Mouse (Mus musculus): Measurements from ENCODE around the gene Gm13272.
"Not testable (repeated sequence)": the region's sequence is repeated elsewhere in the genome, so short reads cannot be mapped to it uniquely, and the experiment has no call there.

Gm13272 gene

DNA sequence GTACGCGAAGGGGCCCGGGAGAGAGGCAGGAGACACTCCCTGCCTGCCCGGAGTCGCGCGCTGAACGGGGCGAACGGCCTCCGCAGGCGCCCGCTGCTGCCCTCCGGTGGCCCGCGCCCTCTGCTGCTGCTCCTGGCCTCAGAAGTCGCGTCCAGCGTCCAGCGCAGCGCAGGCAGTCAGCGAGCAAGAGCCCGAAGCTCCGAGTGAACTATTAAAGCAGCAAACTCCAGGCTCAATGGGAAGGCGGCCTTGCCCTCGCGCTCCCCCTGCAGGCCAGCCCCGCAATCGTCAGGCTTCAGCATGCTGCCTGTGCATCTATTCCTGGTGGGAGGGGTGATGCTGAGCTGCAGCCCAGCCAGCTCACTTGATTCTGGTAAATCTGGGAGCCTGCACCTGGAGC lies at the start of gene Gm13272:
Gene Gm13272, plus strand, starts transcription at position 301 of the 400 bp plus-strand sequence.
- DNase-seq (ENCODE audit: low spot score in 2 of 2), result not testable (repeated sequence)

DNA sequence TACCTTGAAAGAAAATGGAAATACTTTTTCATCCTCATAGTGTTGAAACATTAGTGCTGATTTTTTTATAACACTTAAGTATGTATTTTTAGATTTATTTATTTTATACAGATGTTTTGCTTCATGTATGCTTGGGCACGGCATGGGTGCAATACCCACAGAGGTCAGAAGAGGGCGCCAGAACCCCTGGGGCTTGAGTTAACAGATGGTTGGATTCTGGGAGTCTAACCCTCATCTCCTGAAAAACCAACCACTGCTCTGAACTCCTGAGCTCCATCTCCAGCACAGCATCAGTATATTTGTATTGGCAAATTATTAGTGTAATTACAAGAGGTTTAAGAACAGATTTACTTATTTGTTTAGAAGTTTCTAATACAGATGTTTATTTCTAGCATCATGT lies 41.2 kb upstream of the Gm13272 start:
- DNase-seq (ENCODE audit: low spot score in 2 of 2), result peak in 1 of 2 experiments; percentile 73

DNA sequence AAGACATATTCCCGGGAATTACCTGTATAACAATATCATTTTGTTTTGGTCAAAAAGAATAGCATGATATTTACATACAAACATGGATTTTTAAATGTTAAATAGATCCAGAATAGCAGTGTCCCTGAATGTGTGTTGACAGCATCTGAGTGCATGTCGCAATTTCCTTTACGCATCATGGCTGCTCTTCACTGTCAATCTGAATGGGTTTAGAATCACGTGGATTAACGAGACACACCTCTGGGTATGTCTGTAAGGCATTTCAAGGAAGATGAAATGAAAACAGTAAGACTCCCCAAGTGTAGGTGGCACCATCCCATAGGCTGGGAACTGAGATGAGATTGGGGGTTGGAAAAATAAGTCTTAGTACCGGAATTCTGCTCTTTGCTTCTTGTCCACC lies 40.6 kb upstream of the Gm13272 start:
- no peak for DNase-seq (ENCODE audit: low spot score in 2 of 2)

DNA sequence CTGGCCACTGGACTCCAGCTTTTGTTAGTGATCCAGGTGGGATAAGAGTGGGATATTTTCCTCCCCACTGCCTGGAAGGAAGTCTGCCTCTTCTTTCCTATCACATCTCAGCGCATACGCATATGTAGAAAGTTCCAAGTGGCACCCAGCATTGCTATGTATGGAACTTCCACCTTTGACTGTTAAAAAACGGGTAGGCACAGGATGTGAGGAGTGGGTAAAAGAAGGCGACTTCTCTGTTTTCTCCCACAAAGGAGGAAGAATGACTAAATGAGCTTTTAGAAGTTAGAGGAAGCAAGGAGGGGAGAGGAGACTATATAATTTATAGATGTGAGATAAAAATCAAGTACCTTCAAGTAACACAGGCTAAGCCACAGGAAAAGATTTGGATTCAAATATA lies 38.2 kb upstream of the Gm13272 start:
- DNase-seq (ENCODE audit: low spot score in 2 of 2), result no peak

DNA sequence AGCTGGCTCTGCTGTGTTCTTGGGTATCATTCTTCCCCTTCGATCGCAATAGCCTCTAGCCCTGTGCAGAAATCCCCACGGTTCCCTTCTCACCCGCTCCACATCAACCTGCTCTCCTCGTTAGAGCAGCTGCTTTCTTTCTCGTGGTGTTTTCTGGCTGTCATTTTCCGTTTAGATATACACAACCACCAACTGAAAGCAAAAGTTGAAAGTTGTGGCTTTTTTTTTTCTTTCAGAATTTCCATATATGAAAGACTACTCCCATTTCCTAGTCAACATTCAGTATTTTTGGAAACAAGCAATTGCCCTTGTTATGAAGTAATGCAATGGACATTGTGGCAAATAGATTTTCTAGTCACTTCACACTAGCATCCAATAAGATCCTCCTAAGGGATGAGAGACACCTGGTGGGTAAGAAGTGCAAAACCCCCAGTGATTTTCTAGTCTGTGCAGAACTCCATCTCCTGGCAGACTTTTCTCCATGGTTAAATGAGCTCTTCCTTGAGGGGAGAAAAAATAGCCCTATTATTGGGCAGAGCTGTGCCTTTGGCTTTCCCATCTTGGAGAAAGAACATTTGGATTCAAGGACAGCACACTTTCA lies 36.8 kb upstream of the Gm13272 start:
- DNase-seq (ENCODE audit: low spot score in 2 of 2), result no peak

DNA sequence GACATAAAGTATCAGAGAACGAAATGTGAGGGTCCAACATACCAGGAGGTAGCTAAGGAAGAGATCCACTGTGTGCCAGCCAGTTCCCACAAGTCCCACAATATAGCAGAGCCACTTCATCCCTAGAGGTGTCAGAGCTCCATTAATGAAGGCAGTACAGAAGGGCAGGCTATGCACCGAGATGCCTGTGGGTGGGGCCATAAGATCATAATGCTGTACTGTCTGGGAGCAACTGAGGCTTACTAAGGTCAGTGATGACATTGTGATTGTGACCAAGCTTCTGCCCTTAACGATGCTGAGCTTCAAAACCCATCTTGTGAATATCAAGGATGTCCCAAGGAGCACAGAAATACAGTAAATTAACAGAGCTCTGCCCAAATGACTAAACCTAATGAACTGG lies 35.4 kb upstream of the Gm13272 start:
- DNase-seq (ENCODE audit: low spot score in 2 of 2), result no peak

DNA sequence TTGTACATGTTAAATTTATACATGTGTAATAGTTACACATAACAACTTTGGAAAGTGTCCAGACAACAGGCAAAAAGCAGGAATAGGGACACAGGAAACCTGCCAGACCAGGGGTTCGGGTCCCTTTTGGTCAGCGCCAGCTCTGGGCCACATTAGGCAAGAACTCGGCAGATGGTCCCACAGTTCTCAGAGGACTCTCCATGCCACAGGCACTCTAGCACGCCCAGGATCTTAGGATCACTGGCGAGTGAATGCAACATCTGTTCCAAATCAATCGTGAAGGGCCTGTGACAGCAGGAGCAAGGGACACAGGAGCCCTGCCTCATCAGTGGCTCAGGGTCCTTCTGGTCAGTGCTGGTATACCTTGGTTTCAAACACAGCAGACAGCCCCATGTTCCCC lies 29.7 kb upstream of the Gm13272 start:
- DNase-seq (ENCODE audit: low spot score in 2 of 2), result no peak

DNA sequence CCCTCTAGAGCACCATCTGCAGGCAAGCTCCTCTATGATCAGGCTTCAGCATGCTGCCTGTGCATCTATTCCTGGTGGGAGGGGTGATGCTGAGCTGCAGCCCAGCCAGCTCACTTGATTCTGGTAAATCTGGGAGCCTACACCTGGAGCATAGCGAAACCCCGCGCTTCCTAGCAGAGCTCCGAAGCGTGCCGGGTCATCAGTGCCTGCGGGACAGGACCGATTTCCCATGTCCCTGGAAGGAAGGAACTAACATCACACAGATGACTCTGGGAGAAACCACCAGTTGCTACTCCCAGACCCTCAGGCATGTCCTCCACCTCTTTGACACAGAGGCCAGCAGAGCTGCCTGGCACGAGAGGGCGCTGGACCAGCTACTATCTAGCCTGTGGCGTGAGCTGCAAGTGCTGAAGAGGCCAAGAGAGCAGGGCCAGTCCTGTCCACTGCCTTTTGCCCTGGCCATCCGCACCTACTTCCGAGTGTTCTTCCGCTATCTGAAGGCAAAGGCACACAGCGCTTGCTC lies 24.8 kb upstream of the Gm13272 start, which contains the start of gene Gm13271:
Gene Gm13271, plus strand, starts transcription at position 51 of the 523 bp plus-strand sequence.
- peak; percentile 79 to 90 for DNase-seq (ENCODE audit: low spot score in 2 of 2)

DNA sequence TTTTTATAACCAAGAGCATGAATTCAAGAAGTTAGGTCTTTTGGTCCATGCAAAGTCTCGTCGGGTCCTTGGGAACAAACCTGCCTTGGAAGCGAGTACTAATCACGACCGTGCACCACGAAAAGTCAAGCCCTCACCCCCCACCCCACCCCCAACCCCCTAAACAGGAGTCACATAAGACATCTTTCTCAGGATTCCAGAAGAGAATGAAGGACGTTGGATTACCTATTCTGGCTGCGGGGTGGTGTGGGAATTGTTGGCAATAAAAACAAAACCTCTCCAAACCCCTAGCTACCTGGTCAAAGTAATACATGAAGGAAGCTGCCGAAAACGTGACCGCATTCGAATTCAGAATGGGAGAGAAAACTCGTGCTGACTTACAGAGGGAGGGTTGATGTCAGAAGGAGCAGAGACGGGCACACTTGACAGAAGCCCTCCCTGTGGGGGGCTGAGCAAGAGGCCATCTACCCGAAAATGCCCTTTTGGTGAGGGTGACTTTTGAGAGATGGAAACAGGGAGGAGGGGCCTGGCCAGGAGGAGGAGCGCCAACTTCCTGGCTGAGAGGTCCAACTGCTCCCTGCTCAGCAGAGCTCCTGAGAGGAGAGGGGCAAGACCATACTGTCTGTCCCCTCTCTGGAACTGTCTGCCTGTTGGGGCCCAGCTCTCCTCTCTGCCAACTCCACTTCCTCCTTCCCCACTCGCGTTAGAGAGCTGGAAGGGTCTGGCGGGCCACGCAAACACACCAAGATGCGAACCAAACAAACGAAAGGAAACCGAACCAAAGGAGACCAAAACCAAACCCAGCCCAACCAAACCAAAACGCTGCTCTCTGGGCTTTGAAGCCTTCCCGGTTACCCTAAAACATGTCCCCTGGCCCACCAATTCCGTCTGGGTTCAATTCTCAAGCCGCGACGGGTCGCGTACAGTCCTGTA lies 22.8 kb upstream of the Gm13272 start:
- not testable (repeated sequence) for DNase-seq (ENCODE audit: low spot score in 2 of 2)

DNA sequence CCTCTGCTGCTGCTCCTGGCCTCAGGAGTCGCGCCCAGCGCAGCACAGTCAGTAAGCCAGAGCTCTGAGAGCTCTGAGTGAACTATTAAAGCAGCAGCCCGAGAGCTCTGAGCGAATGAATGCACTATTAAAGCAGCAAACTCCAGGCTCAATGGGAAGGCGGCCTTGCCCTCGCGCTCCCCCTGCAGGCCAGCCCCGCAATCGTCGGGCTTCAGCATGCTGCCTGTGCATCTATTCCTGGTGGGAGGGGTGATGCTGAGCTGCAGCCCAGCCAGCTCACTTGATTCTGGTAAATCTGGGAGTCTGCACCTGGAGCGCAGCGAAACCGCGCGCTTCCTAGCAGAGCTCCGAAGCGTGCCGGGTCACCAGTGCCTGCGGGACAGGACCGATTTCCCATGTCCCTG lies 22.0 kb upstream of the Gm13272 start:
- peak; percentile 91 to 92 for DNase-seq (ENCODE audit: low spot score in 2 of 2)

DNA sequence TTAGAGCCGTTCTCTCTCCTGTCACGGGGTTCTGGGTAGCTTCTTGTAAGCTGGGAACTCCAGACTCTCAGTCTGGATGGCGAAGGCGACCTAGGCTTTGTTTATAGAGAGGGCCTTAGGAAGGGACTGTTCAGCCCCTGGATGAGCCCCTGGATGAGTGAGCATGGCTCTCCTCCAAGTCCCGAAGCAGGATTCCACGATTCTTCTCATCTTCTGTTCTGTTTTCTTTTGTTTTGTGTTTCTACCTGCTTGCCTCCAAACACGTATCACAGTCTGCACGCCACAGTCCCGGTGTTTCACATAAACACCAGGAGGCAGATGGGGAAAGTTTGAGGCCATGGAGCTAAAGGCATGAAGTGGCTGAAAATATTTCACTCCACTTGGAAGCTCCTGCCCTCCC lies 20.9 kb upstream of the Gm13272 start:
- not testable (repeated sequence) for DNase-seq (ENCODE audit: low spot score in 2 of 2)

DNA sequence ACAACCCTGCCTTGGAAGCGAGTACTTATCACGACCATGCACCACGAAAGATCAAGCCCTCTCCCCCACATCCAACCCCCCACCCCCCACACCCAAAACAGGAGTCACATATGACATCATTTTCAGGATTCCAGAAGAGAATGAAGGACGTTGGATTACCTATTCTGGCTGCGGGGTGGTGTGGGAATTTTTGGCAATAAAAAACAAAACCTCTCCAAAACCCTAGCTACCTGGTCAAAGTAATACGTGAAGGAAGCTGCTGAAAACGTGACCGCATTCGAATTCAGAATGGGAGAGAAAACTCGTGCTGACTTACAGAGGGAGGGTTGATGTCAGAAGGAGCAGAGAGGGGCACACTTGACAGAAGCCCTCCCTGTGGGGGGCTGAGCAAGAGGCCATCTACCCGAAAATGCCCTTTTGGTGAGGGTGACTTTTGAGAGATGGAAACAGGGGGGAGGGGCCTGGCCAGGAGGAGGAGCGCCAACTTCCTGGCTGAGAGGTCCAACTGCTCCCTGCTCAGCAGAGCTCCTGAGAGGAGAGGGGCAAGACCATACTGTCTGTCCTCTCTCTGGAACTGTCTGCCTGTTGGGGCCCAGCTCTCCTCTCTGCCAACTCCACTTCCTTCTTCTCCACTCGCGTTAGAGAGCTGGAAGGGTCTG lies 19.9 kb upstream of the Gm13272 start, which contains the start of gene Gm13283:
Gene Gm13283, plus strand, starts transcription at position 510 of the 659 bp plus-strand sequence.
- DNase-seq (ENCODE audit: low spot score in 2 of 2), result peak; percentile 46 to 75

DNA sequence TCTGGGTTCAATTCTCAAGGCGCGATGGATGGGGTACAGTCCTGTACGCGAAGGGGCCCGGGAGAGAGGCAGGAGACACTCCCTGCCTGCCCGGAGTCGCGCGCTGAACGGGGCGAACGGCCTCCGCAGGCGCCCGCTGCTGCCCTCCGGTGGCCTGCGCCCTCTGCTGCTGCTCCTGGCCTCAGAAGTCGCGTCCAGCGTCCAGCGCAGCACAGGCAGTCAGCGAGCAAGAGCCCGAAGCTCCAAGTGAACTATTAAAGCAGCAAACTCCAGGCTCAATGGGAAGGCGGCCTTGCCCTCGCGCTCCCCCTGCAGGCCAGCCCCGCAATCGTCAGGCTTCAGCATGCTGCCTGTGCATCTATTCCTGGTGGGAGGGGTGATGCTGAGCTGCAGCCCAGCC lies 19.2 kb upstream of the Gm13272 start:
- peak; percentile 71 to 78 for DNase-seq (ENCODE audit: low spot score in 2 of 2)

DNA sequence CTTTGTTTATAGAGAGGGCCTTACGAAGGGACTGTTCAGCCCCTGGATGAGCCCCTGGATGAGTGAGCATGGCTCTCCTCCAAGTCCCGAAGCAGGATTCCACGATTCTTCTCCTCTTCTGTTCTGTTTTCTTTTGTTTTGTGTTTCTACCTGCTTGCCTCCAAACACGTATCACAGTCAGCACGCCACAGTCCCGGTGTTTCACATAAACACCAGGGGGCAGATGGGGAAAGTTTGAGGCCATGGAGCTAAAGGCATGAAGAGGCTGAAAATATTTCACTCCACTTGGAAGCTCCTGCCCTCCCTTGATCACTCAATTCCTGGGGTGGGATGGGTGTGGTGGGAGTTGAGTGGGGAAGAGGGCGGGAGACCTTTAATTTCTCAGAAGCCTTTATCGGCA lies 17.9 kb upstream of the Gm13272 start:
- peak; percentile 77 to 94 for DNase-seq (ENCODE audit: low spot score in 2 of 2)

DNA sequence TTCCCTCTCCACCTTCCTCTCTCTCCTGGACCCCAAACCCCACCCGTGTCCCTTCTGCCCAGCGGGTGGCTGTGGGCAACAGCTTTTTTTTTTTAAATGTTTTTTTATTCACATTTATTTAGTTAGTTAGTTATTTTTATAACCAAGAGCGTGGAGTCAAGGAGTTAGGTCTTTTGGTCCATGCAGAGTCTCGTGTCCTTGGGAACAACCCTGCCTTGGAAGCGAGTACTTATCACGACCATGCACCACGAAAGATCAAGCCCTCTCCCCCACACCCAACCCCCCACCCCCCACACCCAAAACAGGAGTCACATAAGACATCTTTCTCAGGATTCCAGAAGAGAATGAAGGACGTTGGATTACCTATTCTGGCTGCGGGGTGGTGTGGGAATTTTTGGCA lies 17.3 kb upstream of the Gm13272 start:
- DNase-seq (ENCODE audit: low spot score in 2 of 2), result peak in 1 of 2 experiments; percentile 32

DNA sequence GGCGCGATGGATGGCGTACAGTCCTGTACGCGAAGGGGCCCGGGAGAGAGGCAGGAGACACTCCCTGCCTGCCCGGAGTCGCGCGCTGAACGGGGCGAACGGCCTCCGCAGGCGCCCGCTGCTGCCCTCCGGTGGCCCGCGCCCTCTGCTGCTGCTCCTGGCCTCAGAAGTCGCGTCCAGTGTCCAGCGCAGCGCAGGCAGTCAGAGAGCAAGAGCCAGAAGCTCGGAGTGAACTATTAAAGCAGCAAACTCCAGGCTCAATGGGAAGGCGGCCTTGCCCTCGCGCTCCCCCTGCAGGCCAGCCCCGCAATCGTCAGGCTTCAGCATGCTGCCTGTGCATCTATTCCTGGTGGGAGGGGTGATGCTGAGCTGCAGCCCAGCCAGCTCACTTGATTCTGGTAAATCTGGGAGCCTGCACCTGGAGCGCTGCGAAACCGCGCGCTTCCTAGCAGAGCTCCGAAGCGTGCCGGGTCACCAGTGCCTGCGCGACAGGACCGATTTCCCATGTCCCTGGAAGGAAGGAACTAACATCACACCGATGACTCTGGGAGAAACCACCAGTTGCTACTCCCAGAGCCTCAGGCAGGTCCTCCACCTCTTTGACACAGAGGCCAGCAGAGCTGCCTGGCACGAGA lies 16.1 kb upstream of the Gm13272 start:
- DNase-seq (ENCODE audit: low spot score in 2 of 2), result peak in 1 of 2 experiments; percentile 47

DNA sequence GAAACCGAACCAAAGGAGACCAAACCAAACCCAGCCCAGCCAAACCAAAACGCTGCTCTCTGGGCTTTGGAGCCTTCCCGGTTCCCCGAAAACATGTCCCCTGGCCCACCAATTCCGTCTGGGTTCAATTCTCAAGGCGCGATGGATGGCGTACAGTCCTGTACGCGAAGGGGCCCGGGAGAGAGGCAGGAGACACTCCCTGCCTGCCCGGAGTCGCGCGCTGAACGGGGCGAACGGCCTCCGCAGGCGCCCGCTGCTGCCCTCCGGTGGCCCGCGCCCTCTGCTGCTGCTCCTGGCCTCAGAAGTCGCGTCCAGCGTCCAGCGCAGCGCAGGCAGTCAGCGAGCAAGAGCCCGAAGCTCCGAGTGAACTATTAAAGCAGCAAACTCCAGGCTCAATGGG lies 6.1 kb upstream of the Gm13272 start, which contains the start of gene Gm13290:
Gene Gm13290, plus strand, starts transcription at position 301 of the 400 bp plus-strand sequence.
- not testable (repeated sequence) for DNase-seq (ENCODE audit: low spot score in 2 of 2)

DNA sequence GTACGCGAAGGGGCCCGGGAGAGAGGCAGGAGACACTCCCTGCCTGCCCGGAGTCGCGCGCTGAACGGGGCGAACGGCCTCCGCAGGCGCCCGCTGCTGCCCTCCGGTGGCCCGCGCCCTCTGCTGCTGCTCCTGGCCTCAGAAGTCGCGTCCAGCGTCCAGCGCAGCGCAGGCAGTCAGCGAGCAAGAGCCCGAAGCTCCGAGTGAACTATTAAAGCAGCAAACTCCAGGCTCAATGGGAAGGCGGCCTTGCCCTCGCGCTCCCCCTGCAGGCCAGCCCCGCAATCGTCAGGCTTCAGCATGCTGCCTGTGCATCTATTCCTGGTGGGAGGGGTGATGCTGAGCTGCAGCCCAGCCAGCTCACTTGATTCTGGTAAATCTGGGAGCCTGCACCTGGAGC lies 3.0 kb upstream of the Gm13272 start, which contains the start of gene Gm13289:
Gene Gm13289, plus strand, starts transcription at position 301 of the 400 bp plus-strand sequence.
- not testable (repeated sequence) for DNase-seq (ENCODE audit: low spot score in 2 of 2)

DNA sequence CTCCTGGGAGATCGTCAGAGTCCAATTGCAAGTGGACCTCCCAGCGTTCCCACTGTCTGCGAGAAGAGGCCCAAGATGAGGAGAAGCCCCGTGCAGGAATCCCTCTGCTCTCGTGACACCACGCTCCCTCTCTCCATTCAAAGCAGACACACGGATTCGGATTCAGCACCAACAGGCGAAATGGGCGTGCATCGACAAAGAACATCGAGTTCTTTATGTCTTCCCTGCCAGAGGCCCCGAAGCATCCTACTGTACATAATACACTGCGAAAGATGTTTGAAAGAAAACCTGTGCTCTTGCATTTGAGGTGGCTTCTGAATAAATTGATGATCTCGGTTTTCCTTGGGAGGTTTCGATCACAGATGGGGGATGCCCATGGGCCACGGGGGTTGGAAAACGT lies 670 bp downstream of the Gm13272 start:
- not testable (repeated sequence) for DNase-seq (ENCODE audit: low spot score in 2 of 2)

DNA sequence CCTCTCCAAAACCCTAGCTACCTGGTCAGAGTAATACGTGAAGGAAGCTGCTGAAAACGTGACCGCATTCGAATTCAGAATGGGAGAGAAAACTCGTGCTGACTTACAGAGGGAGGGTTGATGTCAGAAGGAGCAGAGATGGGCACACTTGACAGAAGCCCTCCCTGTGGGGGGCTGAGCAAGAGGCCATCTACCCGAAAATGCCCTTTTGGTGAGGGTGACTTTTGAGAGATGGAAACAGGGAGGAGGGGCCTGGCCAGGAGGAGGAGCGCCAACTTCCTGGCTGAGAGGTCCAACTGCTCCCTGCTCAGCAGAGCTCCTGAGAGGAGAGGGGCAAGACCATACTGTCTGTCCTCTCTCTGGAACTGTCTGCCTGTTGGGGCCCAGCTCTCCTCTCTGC lies 2.2 kb downstream of the Gm13272 start, which contains the start of gene Ifnz:
Gene Ifnz, plus strand, starts transcription at position 301 of the 400 bp plus-strand sequence.
- not testable (repeated sequence) for DNase-seq (ENCODE audit: low spot score in 2 of 2)

DNA sequence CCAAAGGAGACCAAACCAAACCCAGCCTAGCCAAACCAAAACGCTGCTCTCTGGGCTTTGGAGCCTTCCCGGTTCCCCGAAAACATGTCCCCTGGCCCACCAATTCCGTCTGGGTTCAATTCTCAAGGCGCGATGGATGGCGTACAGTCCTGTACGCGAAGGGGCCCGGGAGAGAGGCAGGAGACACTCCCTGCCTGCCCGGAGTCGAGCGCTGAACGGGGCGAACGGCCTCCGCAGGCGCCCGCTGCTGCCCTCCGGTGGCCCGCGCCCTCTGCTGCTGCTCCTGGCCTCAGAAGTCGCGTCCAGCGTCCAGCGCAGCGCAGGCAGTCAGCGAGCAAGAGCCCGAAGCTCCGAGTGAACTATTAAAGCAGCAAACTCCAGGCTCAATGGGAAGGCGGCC lies 2.7 kb downstream of the Gm13272 start:
- peak in 1 of 2 experiments; percentile 20 for DNase-seq (ENCODE audit: low spot score in 2 of 2)

All from urinary bladder, postnatal 4 days (tissue).